Mouse (Mus musculus) megakaryocyte, embryonic 14.5 days (primary cell): ENCODE results near the gene Vangl2.

Experiments used
- FLI1 ChIP-seq: IDR thresholded peaks from 2 replicates; pipeline ENCODE4 v1.6.1; 2012; ENCODE audit warnings: low read length, inconsistent platforms, mixed read lengths
- GATA1 ChIP-seq: IDR thresholded peaks from 3 replicates; pipeline ENCODE4 v1.6.1; 2012; ENCODE audit warnings: mixed read lengths, low read length, inconsistent platforms, borderline replicate concordance

GRCm38 (mm10) chr1:171955071-171955470 is 73.2 kb downstream of the Vangl2 start:
- TF ChIP-seq GATA1 (no peak), FLI1 (no peak)
